ENCODE assay signal across 8 mouse cellular contexts in genomic region chr17:3288341-3288740, GRCm38 (mm10). TPM values are rescaled to one million over a fixed set of nuclear protein-coding genes. Genes with fewer than 3 reads are reported as not detected.
DNase-seq lines count a peak whose midpoint lies in the region; ATAC-seq lines count a peak whose summit lies in the region.

No protein-coding gene starts in this region.

- no peaks in the 10 kb centered on the region for H3K27me3 ChIP-seq in hindbrain, embryonic 11.5 days (ENCODE audit: control insufficient read depth, insufficient read depth, low read length)
- no peaks in the 10 kb centered on the region for H3K27me3 ChIP-seq in hindbrain, embryonic 13.5 days

- no peaks in the 10 kb centered on the region for H3K9me3 ChIP-seq in hindbrain, embryonic 11.5 days (ENCODE audit: control insufficient read depth, low read length)
- H3K9me3 ChIP-seq in hindbrain, embryonic 13.5 days, result no peaks in the 10 kb centered on the region

- 0 out of 2 replicates have a peak, but pooled peaks cover 3% of the 10 kb centered on the region for H3K4me1 ChIP-seq in hindbrain, embryonic 11.5 days (replicated peaks; ENCODE audit: control insufficient read depth, insufficient read depth, low read length)
- peaks cover 11% of the 10 kb centered on the region for H3K4me1 ChIP-seq in hindbrain, embryonic 13.5 days (replicated peaks)

- ATAC-seq in hindbrain, embryonic 11.5 days (ENCODE audit: low FRiP score), result no peak
- no peak for ATAC-seq in hindbrain, embryonic 13.5 days (ENCODE audit: low FRiP score)
- 0 out of 2 replicates have a peak, but pooled peaks have one; percentile 57 for ATAC-seq in monocyte, adult 5-6 weeks (replicated peaks; ENCODE audit: insufficient number of reproducible peaks, low FRiP score, low TSS enrichment, poor library complexity, severe bottlenecking)

- no peak overlapping the region for H3K27ac ChIP-seq in hindbrain, embryonic 11.5 days (ENCODE audit: low read depth, low read length)
- H3K27ac ChIP-seq in hindbrain, embryonic 13.5 days, result no peak overlapping the region

- no peak overlapping the region for H3K4me2 ChIP-seq in hindbrain, embryonic 11.5 days (replicated peaks; ENCODE audit: low read depth, low read length)
- no peak overlapping the region for H3K4me2 ChIP-seq in hindbrain, embryonic 13.5 days

- no peak overlapping the region for H3K4me3 ChIP-seq in hindbrain, embryonic 11.5 days (ENCODE audit: low read depth, low read length)
- H3K4me3 ChIP-seq in hindbrain, embryonic 13.5 days, result no peak overlapping the region

- H3K9ac ChIP-seq in hindbrain, embryonic 11.5 days (ENCODE audit: low read depth, low read length), result no peak overlapping the region
- H3K9ac ChIP-seq in hindbrain, embryonic 13.5 days, result no peak overlapping the region

- WGBS in hindbrain, embryonic 11.5 days, result 32% methylated on average over 6 of the region's 6 CpGs
- 24% methylated on average over 6 of the region's 6 CpGs for WGBS in hindbrain, embryonic 13.5 days

- H3K36me3 ChIP-seq in hindbrain, embryonic 11.5 days (ENCODE audit: control insufficient read depth, insufficient read depth, low read length), result no peaks in the 10 kb centered on the region
- H3K36me3 ChIP-seq in hindbrain, embryonic 13.5 days, result peaks cover 17% of the 10 kb centered on the region

- intact Hi-C loops in left cerebral cortex, postnatal 10 days (cut with DNase I), result loop anchor here (5.0 to 10.0 kb wide), 2 partner anchors 159 to 226 kb away; no protein-coding TSS in a partner anchor

- DNase-seq in hindbrain, embryonic 11.5 days (ENCODE audit: low spot score), result peak; percentile 78
- peak; percentile 47 to 85 for DNase-seq in adrenal gland, adult (ENCODE audit: inconsistent age in 2 of 2, low spot score in 1 of 2)
- peak; percentile 74 for DNase-seq in embryo, embryonic 10 days (ENCODE audit: low spot score)
- peak; percentile 74 for DNase-seq in induced T-regulatory cell, adult 2 months (ENCODE audit: low read depth)
- peak; percentile 55 to 63 for DNase-seq in left cerebral cortex, postnatal 10 days (ENCODE audit: extremely low spot score in 1 of 2, low spot score in 2 of 2)
- DNase-seq in thymus, postnatal 0 days (ENCODE audit: low spot score), result peak; percentile 72

RNA-seq across cellular contexts. Expression of gene Tiam2, which starts 38.0 kb away (rescaled TPM):
- 5.3 and 5.5 TPM in 2 replicates for polyA plus RNA-seq in hindbrain, embryonic 11.5 days (2014; fragmentation: Nextera tagmentation; extraction: Ambion mirVana)
- polyA plus RNA-seq in hindbrain, embryonic 13.5 days (2015; fragmentation: Nextera tagmentation; extraction: Ambion mirVana), result 4.1 and 4.9 TPM in 2 replicates
- total RNA-seq in left cerebral cortex, postnatal 10 days (2021), result 10 to 100 TPM; 60.8 to 61.2 TPM
- total RNA-seq in monocyte, adult 5-6 weeks (2017), result 128 to 196 TPM (median 161 TPM) in 3 replicates
- 0.49 and 0.51 TPM in 2 replicates for polyA plus RNA-seq in thymus, postnatal 0 days (2015; fragmentation: Nextera tagmentation; extraction: Ambion mirVana)
